In genomic region chr10:127425794-127426193, GRCm38 (mm10) we compare ENCODE assay signal across 21 mouse cellular contexts. TPM values are rescaled to one million over a fixed set of nuclear protein-coding genes. Genes with fewer than 3 reads are reported as not detected.
DNase-seq lines count a peak whose midpoint lies in the region; ATAC-seq and TF ChIP-seq lines count a peak whose summit lies in the region.
"Had no signal": no experiment of that assay in that cellular context is flagged by ENCODE, and none has a peak within 500 bp of the region (broad histone marks: within the 10 kb centered on the region; RNA-seq: fewer than 3 reads in every experiment).

No protein-coding gene starts in this region.

- no peaks in the 10 kb centered on the region for H3K27me3 ChIP-seq in kidney, adult 2 months (replicated peaks; ENCODE audit: control insufficient read depth, insufficient read depth, low read length)
- H3K27me3 ChIP-seq in liver, adult 2 months (ENCODE audit: control insufficient read depth, insufficient read depth, low read length) = no peaks in the 10 kb centered on the region
- H3K27me3 ChIP-seq in stomach, embryonic 16.5 days (ENCODE audit: control insufficient read depth, insufficient read depth, low read length) = no peaks in the 10 kb centered on the region
- H3K27me3 ChIP-seq in limb, embryonic 10.5 days (ENCODE audit: low read depth, poor library complexity, severe bottlenecking) = no peaks in the 10 kb centered on the region
- H3K27me3 ChIP-seq: hindbrain, embryonic 13.5 days; midbrain, embryonic 13.5 days; stomach, embryonic 15.5 days had no signal

- 0 out of 2 replicates have a peak, but pooled peaks have one; percentile 27 for ATAC-seq in stomach, embryonic 16.5 days (ENCODE audit: insufficient read depth, low FRiP score)

- no peak for TF ChIP-seq POLR2A in kidney, adult 2 months (IDR thresholded peaks at IDR 0.05; ENCODE audit: low read depth, low read length)
- TF ChIP-seq POLR2A in liver, adult 2 months (IDR thresholded peaks at IDR 0.05; ENCODE audit: extremely low read depth, insufficient read depth, low read length) = no peak

- H3K79me2 ChIP-seq in liver, adult 2 months (ENCODE audit: control insufficient read depth, insufficient read depth, low read length) = peaks cover 12% of the 10 kb centered on the region; the same call in 1 of the 2 replicates

- peak; percentile 10 for DNase-seq in embryo, embryonic 10.5 days (ENCODE audit: low spot score)
- DNase-seq in embryo, embryonic 9.5 days (ENCODE audit: extremely low spot score) = no peak
- peak; percentile 52 for DNase-seq in kidney, adult 2 months
- DNase-seq in kidney, adult 18-20 months = no peak
- DNase-seq in liver, adult 2 months (ENCODE audit: extremely low read depth, low read depth, low spot score) = peak; percentile 80
- no peak for DNase-seq in limb, embryonic 10.5 days (ENCODE audit: low spot score)
- no peak for DNase-seq in lung, postnatal 14 days
- DNase-seq: cerebellum, adult 11-12 months; lung, postnatal 4 days; thymus, postnatal 4 days had no signal

- H3K36me3 ChIP-seq in kidney, adult 2 months (ENCODE audit: control insufficient read depth, insufficient read depth, low read length) = no peaks in the 10 kb centered on the region
- 0 out of 2 replicates have a peak, but pooled peaks cover 2% of the 10 kb centered on the region for H3K36me3 ChIP-seq in liver, adult 2 months (ENCODE audit: control insufficient read depth, insufficient read depth, low read length)
- no peaks in the 10 kb centered on the region for H3K36me3 ChIP-seq in stomach, embryonic 16.5 days (ENCODE audit: control insufficient read depth, insufficient read depth, low read length)
- 0 out of 2 replicates have a peak, but pooled peaks cover 8% of the 10 kb centered on the region for H3K36me3 ChIP-seq in limb, embryonic 10.5 days
- H3K36me3 ChIP-seq: midbrain, embryonic 13.5 days; stomach, embryonic 15.5 days had no signal

- H3K9ac ChIP-seq in liver, adult 2 months (ENCODE audit: low read depth, low read length) = no peak overlapping the region
- H3K9ac ChIP-seq in stomach, embryonic 16.5 days (ENCODE audit: low read length) = no peak overlapping the region
- H3K9ac ChIP-seq: hindbrain, embryonic 13.5 days; midbrain, embryonic 13.5 days; stomach, embryonic 15.5 days had no signal

- WGBS in kidney, adult 2 months = 65% methylated on average over 2 of the region's 2 CpGs
- 56% methylated on average over 2 of the region's 2 CpGs for WGBS in liver, adult 2 months
- 80% methylated on average over 2 of the region's 2 CpGs for WGBS in stomach, embryonic 16.5 days
- 82% methylated on average over 2 of the region's 2 CpGs for WGBS in limb, embryonic 10.5 days

- no peak overlapping the region for H3K4me3 ChIP-seq in kidney, adult 2 months (ENCODE audit: insufficient read depth, low read depth, low read length)
- H3K4me3 ChIP-seq in liver, adult 2 months (ENCODE audit: insufficient read depth, low read depth, low read length) = no peak overlapping the region
- no peak overlapping the region for H3K4me3 ChIP-seq in stomach, embryonic 16.5 days (replicated peaks; ENCODE audit: low read length)
- H3K4me3 ChIP-seq in limb, embryonic 10.5 days = no peak overlapping the region
- H3K4me3 ChIP-seq: embryonic facial prominence, embryonic 10.5 days; hindbrain, embryonic 13.5 days; midbrain, embryonic 13.5 days; stomach, embryonic 15.5 days had no signal

- H3K4me1 ChIP-seq in kidney, adult 2 months (ENCODE audit: control insufficient read depth, insufficient read depth, low read length) = peaks cover 16% of the 10 kb centered on the region
- H3K4me1 ChIP-seq in liver, adult 2 months (ENCODE audit: control insufficient read depth, insufficient read depth, low read length) = peaks cover 23% of the 10 kb centered on the region
- peaks cover 28% of the 10 kb centered on the region for H3K4me1 ChIP-seq in stomach, embryonic 16.5 days (ENCODE audit: control insufficient read depth, insufficient read depth, low read length)
- H3K4me1 ChIP-seq in limb, embryonic 10.5 days = peaks cover 46% of the 10 kb centered on the region

- no peaks in the 10 kb centered on the region for H3K9me3 ChIP-seq in stomach, embryonic 16.5 days (replicated peaks; ENCODE audit: control insufficient read depth, low read length)
- no peaks in the 10 kb centered on the region for H3K9me3 ChIP-seq in limb, embryonic 10.5 days (replicated peaks)
- H3K9me3 ChIP-seq: embryonic facial prominence, embryonic 10.5 days; hindbrain, embryonic 13.5 days; midbrain, embryonic 13.5 days; stomach, embryonic 15.5 days had no signal

- no peak for TF ChIP-seq CTCF in kidney, adult 2 months (conservative IDR thresholded peaks at IDR 0.05; ENCODE audit: insufficient read depth, insufficient read length, low read depth, low read length)
- TF ChIP-seq CTCF in liver, adult 2 months (IDR thresholded peaks at IDR 0.05; ENCODE audit: low read depth, low read length) = no peak

- H3K4me2 ChIP-seq in stomach, embryonic 16.5 days (ENCODE audit: low read depth, low read length) = no peak overlapping the region
- H3K4me2 ChIP-seq: hindbrain, embryonic 13.5 days; midbrain, embryonic 13.5 days; stomach, embryonic 15.5 days had no signal

- H3K27ac ChIP-seq in kidney, adult 2 months (ENCODE audit: insufficient read depth, low read depth, low read length) = no peak overlapping the region
- no peak overlapping the region for H3K27ac ChIP-seq in liver, adult 2 months (replicated peaks; ENCODE audit: insufficient read depth, low read depth, low read length)
- no peak overlapping the region for H3K27ac ChIP-seq in stomach, embryonic 16.5 days (ENCODE audit: low read length)
- no peak overlapping the region for H3K27ac ChIP-seq in limb, embryonic 10.5 days

RNA-seq across cellular contexts. Expression of gene R3hdm2, which starts 45.7 kb away (rescaled TPM):
- 93.8 and 101 TPM in 2 replicates for polyA plus RNA-seq in kidney, adult 2 months (2012; rRNA removed)
- 15.8 and 17.5 TPM in 2 replicates for total RNA-seq in liver, adult 2 months (2014; rRNA removed)
- 66.9 and 70.1 TPM in 2 replicates for polyA plus RNA-seq in liver, adult 2 months (2012; rRNA removed)
- polyA plus RNA-seq in stomach, embryonic 16.5 days (2015; fragmentation: Nextera tagmentation; extraction: Ambion mirVana) = 19.3 and 22.5 TPM in 2 replicates
- 35.0 and 39.5 TPM in 2 replicates for polyA plus RNA-seq in limb, embryonic 10.5 days (2016; fragmentation: Nextera tagmentation; extraction: Ambion mirVana)

RNA-seq across cellular contexts. Expression of gene Inhbc, which starts 55.6 kb away (rescaled TPM):
- polyA plus RNA-seq in kidney, adult 2 months (2012; rRNA removed) = 0.12 TPM in 1 of 2 replicates, not detected in the other
- 8.2 and 18.4 TPM in 2 replicates for total RNA-seq in liver, adult 2 months (2014; rRNA removed)
- 58.0 and 61.8 TPM in 2 replicates for polyA plus RNA-seq in liver, adult 2 months (2012; rRNA removed)
- 0.15 and 0.27 TPM in 2 replicates for polyA plus RNA-seq in stomach, embryonic 16.5 days (2015; fragmentation: Nextera tagmentation; extraction: Ambion mirVana)
- polyA plus RNA-seq in limb, embryonic 10.5 days (2016; fragmentation: Nextera tagmentation; extraction: Ambion mirVana) = 0.10 and 0.23 TPM in 2 replicates
- total RNA-seq: adrenal gland, adult 18-20 months; heart, adult 18-20 months; layer of hippocampus, adult 18-20 months; left cerebral cortex, adult 18-20 months had no signal
- polyA plus RNA-seq: limb, embryonic 14.5 days; midbrain, embryonic 13.5 days; neural tube, embryonic 11.5 days had no signal

Comparison
In these comparisons a context has a peak if more than half of its experiments do, and no peak if none do; other contexts are left out.
1. DNase-seq: peak in embryo, embryonic 10.5 days (single experiment), kidney, adult 2 months (single experiment) and liver, adult 2 months (single experiment); none in embryo, embryonic 9.5 days (single experiment), kidney, adult 18-20 months (single experiment), limb, embryonic 10.5 days (single experiment) and lung, postnatal 14 days (single experiment).
2. RNA of gene Inhbc, which starts 55.6 kb away (polyA plus RNA-seq): 58.0 to 61.8 TPM in liver, adult 2 months; 0.15 to 0.27 TPM in stomach, embryonic 16.5 days, 0.10 to 0.23 TPM in limb, embryonic 10.5 days and 0.12 TPM in kidney, adult 2 months; every median in the first group is over 10 times any median in the second.